Mouse (Mus musculus) heart, embryonic 11.5 days (tissue): ENCODE results near the gene Zbtb9. TPM values are rescaled to one million over a fixed set of nuclear protein-coding genes. Genes with fewer than 3 reads are reported as not detected.
A peak's percentile ranks its signal among the peaks of the same experiment; 100 is the strongest.

ENCODE experiments used
- ATAC-seq: fragments of 200-750 bp; cut with Nextera tagmentation; replicated peaks from 2 replicates; pipeline ENCODE4 v1.8.0; 2017; ENCODE audit warnings: moderate library complexity; ENCODE audit not compliant: insufficient number of reproducible peaks, low FRiP score, low TSS enrichment
- H3K27ac ChIP-seq: fragments of 300-500 bp; sonication (generic); 2 replicates; pipeline ENCODE4 v1.5.1; 2014; ENCODE audit warnings: mild to moderate bottlenecking, low read depth, low read length
- H3K27me3 ChIP-seq: fragments of 300-500 bp; sonication (generic); 2 replicates; pipeline ENCODE4 v1.6.1; 2014; ENCODE audit warnings: mild to moderate bottlenecking, low read length, mixed read lengths; ENCODE audit not compliant: control insufficient read depth, insufficient read depth
- H3K36me3 ChIP-seq: fragments of 300-500 bp; sonication (generic); 2 replicates; pipeline ENCODE4 v1.6.1; 2014; ENCODE audit warnings: mild to moderate bottlenecking, low read length, moderate library complexity, mixed read lengths; ENCODE audit not compliant: control insufficient read depth, insufficient read depth
- H3K4me1 ChIP-seq: fragments of 300-500 bp; sonication (generic); 2 replicates; pipeline ENCODE4 v1.6.1; 2014; ENCODE audit warnings: low read length; ENCODE audit not compliant: control insufficient read depth, insufficient read depth
- H3K4me2 ChIP-seq: fragments of 300-500 bp; sonication (generic); 2 replicates; pipeline ENCODE4 v1.6.1; 2014; ENCODE audit warnings: mild to moderate bottlenecking, moderate library complexity
- H3K4me3 ChIP-seq: fragments of 300-500 bp; sonication (generic); 2 replicates; pipeline ENCODE4 v1.5.1; 2014; ENCODE audit warnings: low read depth, low read length
- H3K9ac ChIP-seq: fragments of 300-500 bp; sonication (generic); 2 replicates; pipeline ENCODE4 v1.6.1; 2014; ENCODE audit warnings: mild to moderate bottlenecking, low read depth, low read length, moderate library complexity
- H3K9me3 ChIP-seq: fragments of 300-500 bp; sonication (generic); replicated peaks from 2 replicates; pipeline ENCODE4 v1.6.1; 2016; ENCODE audit warnings: low read length; ENCODE audit not compliant: control insufficient read depth
- WGBS: fragments of 180-500 bp; shearing (Covaris S2); extraction: QIAGEN DNeasy Blood & Tissue Kit; methylation state at CpG from one replicate; pipeline ENCODE4 v1.1.7; 2014; ENCODE audit not compliant: insufficient replicate concordance; 5-methylcytosine and 5-hydroxymethylcytosine counted together
- polyA plus RNA-seq: library from polyadenylated mRNA; unstranded; fragments of >200 nt; fragmentation: Nextera tagmentation; extraction: Ambion mirVana; gene quantifications from 2 replicates; pipeline ENCODE4 v1.2.1, GENCODE M21; 2014

Zbtb9 gene
- polyA plus RNA-seq, 1 experiment from 2014 or later: 6.8 TPM

GRCm38 (mm10) chr17:26994410-26994809, 21.4 kb downstream of the Zbtb9 start:
- ATAC-seq: no peak
- no peak overlapping the region for H3K27ac ChIP-seq
- WGBS: 66% methylated on average over 14 of the region's 14 CpGs
- H3K36me3 ChIP-seq: no peaks in the 10 kb centered on the region
- H3K4me2 ChIP-seq: no peak overlapping the region; the same call in 1 of the 2 replicates
- peaks cover 6% of the 10 kb centered on the region; the same call in 1 of the 2 replicates for H3K4me1 ChIP-seq
- H3K9me3 ChIP-seq: no peaks in the 10 kb centered on the region
- H3K4me3 ChIP-seq: no peak overlapping the region
- no peaks in the 10 kb centered on the region for H3K27me3 ChIP-seq
- H3K9ac ChIP-seq: no peak overlapping the region

DNA sequence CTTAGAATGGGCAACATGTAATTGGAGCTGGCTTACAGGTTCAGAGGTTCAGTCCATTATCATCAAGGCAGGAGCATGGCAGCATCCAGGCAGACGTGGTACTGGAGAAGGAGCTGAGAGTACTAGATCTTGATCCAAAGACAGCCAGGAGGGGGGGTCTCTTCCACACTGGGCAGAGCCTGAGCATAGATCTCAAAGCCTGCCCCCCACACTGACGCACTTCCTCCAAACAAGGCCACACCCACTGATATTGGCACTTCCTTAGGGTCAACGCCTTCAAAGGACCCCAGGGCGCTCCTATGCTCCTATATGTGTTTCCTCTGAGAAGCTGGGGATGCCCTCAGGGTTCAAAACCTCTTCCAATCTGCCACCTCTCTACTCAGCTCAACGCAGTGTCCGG, 22.0 kb downstream of the Zbtb9 start:
- no peak overlapping the region for H3K9ac ChIP-seq
- no peak overlapping the region for H3K4me3 ChIP-seq
- WGBS: 78% methylated on average over 6 of the region's 6 CpGs
- H3K27me3 ChIP-seq: no peaks in the 10 kb centered on the region
- no peaks in the 10 kb centered on the region for H3K9me3 ChIP-seq
- H3K36me3 ChIP-seq: no peaks in the 10 kb centered on the region
- H3K27ac ChIP-seq: no peak overlapping the region
- H3K4me2 ChIP-seq: no peak overlapping the region
- ATAC-seq: no peak
- H3K4me1 ChIP-seq: peaks cover 6% of the 10 kb centered on the region; the same call in 1 of the 2 replicates

DNA sequence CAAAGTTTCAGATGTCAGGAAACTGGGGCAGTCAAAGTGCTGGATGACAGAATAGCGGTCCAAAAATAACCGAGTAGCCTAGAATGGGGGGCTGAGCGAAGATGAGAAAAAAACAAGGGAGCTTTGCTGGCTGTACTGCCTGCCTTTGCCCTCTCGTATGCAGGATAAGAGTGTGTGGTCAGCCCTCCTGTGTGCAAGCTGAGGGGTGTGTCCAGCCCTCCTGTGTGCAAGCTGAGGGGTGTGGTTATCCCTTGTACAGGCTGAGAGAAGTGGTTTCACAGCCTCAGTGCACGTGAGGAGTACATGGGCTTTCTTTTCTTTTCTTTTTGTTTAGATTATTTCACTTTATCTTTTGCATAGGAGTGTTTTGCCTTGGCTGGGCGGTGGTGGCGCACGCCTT, 22.6 kb downstream of the Zbtb9 start:
- Histone ChIP-seq H3K27me3 (no peaks in the 10 kb centered on the region), H3K9ac (no peak overlapping the region), H3K9me3 (no peaks in the 10 kb centered on the region), H3K27ac (no peak overlapping the region), H3K4me1 (peaks cover 6% of the 10 kb centered on the region; the same call in 1 of the 2 replicates), H3K4me2 (no peak overlapping the region), H3K4me3 (no peak overlapping the region), H3K36me3 (no peaks in the 10 kb centered on the region)
- WGBS: 59% methylated on average over 8 of the region's 8 CpGs
- no peak for ATAC-seq

DNA sequence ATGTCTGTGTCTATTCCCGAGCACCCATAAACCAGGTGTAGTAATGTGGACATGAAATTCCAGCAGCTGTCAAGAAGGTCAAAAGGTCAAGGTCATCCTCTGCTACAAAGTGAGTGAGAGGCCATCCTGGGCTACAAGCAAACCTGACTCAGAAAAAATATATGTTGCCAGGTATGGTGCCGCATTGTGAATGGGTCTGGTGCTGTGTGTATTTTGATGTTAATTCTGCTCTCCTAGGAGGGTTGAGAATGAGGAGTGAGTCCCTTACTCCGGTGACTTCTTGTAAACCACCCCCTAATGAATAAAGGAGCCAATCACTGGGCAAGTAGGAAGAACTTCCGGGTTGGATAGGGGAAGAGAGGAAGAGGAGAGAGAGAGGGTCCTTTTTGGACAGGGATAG, 24.7 kb downstream of the Zbtb9 start:
- H3K4me2 ChIP-seq: no peak overlapping the region
- WGBS: 70% methylated on average over 4 of the region's 4 CpGs
- H3K4me3 ChIP-seq: no peak overlapping the region
- H3K27me3 ChIP-seq: no peaks in the 10 kb centered on the region
- no peak overlapping the region for H3K27ac ChIP-seq
- H3K36me3 ChIP-seq: no peaks in the 10 kb centered on the region
- H3K4me1 ChIP-seq: peaks cover 6% of the 10 kb centered on the region; the same call in 1 of the 2 replicates
- H3K9me3 ChIP-seq: no peaks in the 10 kb centered on the region
- ATAC-seq: no peak
- H3K9ac ChIP-seq: no peak overlapping the region

DNA sequence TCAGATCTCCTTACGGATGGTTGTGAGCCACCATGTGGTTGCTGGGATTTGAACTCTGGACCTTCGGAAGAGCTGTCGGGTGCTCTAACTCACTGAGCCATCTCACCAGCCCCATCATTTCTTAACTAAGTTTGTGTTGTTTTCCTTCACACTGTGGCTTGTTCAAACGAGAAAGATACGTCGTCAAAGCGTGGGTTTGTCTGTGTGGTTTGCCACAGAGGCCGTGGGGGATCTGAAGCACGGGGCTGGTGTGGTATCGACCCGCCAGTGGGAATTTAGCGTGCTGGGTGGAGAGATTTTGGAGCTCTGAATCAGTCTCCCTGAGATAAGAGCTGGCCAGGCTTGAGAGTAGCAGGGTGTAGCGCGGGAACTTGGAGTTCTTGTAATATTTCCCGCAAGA, 25.3 kb downstream of the Zbtb9 start:
- WGBS: 69% methylated on average over 15 of the region's 15 CpGs

DNA sequence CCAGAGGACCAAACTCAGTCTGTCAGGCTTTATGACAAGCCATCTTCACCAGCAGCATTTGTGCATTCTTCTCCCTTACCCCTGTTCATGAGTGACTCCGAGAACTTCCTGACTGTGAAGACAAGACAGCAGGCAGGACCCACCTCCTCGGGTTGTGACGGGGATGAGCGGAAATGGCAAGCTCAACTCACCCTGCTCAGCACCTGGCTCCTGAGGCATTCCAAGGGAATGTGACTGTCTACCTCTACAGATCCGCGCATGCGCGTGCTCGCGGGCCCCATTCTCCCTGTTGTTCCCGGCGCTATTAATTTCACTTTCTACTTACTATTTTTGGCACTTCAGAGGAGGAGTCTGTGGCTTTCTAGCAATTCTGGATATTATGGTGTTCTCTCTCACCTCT, 27.0 kb downstream of the Zbtb9 start:
- Histone ChIP-seq H3K36me3 (no peaks in the 10 kb centered on the region), H3K9ac (0 out of 2 replicates have a peak overlapping the region, but pooled peaks have one; percentile 18), H3K9me3 (no peaks in the 10 kb centered on the region), H3K4me1 (peaks cover 6% of the 10 kb centered on the region; the same call in 1 of the 2 replicates), H3K4me3 (no peak overlapping the region), H3K27ac (no peak overlapping the region), H3K4me2 (peak overlapping the region; percentile 12; the same call in 1 of the 2 replicates), H3K27me3 (no peaks in the 10 kb centered on the region)
- WGBS: 70% methylated on average over 12 of the region's 12 CpGs
- no peak for ATAC-seq

More for the DNA sequence above, 25.3 kb downstream of the Zbtb9 start:
- no peak overlapping the region for H3K27ac ChIP-seq
- no peaks in the 10 kb centered on the region for H3K36me3 ChIP-seq
- no peaks in the 10 kb centered on the region for H3K9me3 ChIP-seq
- H3K9ac ChIP-seq: no peak overlapping the region
- no peak for ATAC-seq
- no peak overlapping the region for H3K4me3 ChIP-seq
- no peaks in the 10 kb centered on the region for H3K27me3 ChIP-seq
- H3K4me1 ChIP-seq: peaks cover 6% of the 10 kb centered on the region; the same call in 1 of the 2 replicates
- H3K4me2 ChIP-seq: no peak overlapping the region

DNA sequence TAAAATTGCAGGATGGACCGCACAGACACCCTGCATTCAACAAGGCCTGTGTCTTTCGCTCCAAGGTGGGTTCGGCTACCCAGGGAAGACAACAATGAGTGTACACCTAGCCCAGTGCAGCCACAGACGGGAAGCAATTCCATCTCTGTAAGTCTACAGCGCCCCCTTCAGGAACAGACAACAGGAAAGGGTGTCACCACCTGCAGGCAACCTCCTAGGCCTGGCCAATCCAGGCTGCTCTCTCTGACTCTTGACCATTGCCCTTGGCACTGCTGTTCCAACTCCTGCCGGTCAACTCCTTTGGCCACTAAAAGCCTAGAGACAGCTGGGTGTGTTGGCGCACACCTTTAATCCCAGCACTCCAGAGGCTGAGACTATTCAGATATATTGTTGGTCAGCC, 28.2 kb downstream of the Zbtb9 start:
- no peak for ATAC-seq
- WGBS: 70% methylated on average over 7 of the region's 7 CpGs
- no peak overlapping the region for H3K4me2 ChIP-seq

GRCm38 (mm10) chr17:27001889-27002288, 28.9 kb downstream of the Zbtb9 start:
- ATAC-seq: no peak
- no peak overlapping the region for H3K27ac ChIP-seq
- H3K9ac ChIP-seq: no peak overlapping the region
- H3K36me3 ChIP-seq: no peaks in the 10 kb centered on the region
- H3K4me3 ChIP-seq: no peak overlapping the region
- WGBS: 46% methylated on average over 6 of the region's 6 CpGs
- no peak overlapping the region for H3K4me2 ChIP-seq
- no peaks in the 10 kb centered on the region for H3K27me3 ChIP-seq
- no peaks in the 10 kb centered on the region for H3K4me1 ChIP-seq
- H3K9me3 ChIP-seq: no peaks in the 10 kb centered on the region

More for the DNA sequence above, 28.2 kb downstream of the Zbtb9 start:
- H3K4me3 ChIP-seq: no peak overlapping the region
- no peaks in the 10 kb centered on the region for H3K4me1 ChIP-seq
- H3K9ac ChIP-seq: no peak overlapping the region
- H3K27ac ChIP-seq: no peak overlapping the region
- no peaks in the 10 kb centered on the region for H3K27me3 ChIP-seq
- H3K36me3 ChIP-seq: no peaks in the 10 kb centered on the region
- H3K9me3 ChIP-seq: no peaks in the 10 kb centered on the region

DNA sequence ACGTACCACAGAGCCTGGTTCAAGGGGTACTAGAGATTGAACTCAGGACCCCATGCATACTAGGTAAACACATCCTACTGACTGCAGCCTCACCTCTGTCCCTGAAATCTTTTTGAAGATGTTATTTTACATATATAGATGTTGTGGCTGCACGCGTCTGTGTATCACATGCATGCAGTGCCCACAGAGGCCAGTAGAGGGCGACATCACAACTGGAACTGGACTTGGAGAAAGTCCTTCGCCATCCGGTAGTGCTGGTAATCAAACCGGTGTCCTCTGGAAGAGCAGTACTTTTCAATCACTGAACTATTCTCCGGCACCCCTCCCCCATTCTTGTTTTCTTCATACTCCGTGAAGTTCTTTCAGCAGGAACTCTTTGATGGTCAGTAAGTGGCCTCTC, 31.5 kb downstream of the Zbtb9 start:
- Histone ChIP-seq H3K9me3 (no peaks in the 10 kb centered on the region), H3K36me3 (no peaks in the 10 kb centered on the region), H3K27ac (no peak overlapping the region), H3K4me1 (no peaks in the 10 kb centered on the region), H3K4me2 (no peak overlapping the region), H3K9ac (no peak overlapping the region), H3K4me3 (no peak overlapping the region), H3K27me3 (no peaks in the 10 kb centered on the region)
- 23% methylated on average over 9 of the region's 9 CpGs for WGBS
- ATAC-seq: no peak
